Mouse (Mus musculus) embryonic fibroblast, embryonic 13.5 days (primary cell): ENCODE measurements around the gene Dnase2b. TPM values are rescaled to one million over a fixed set of nuclear protein-coding genes. Genes with fewer than 3 reads are reported as not detected.

Experiments
- H3K27ac ChIP-seq: 2 replicates; pipeline ENCODE4 v1.5.1; 2012; ENCODE audit warnings: low read length, control low read depth, inconsistent platforms; ENCODE audit not compliant: insufficient read depth
- H3K4me1 ChIP-seq: 2 replicates; pipeline ENCODE4 v1.6.1; 2011; ENCODE audit warnings: low read length; ENCODE audit not compliant: control insufficient read depth, insufficient read depth
- H3K4me3 ChIP-seq: 2 replicates; pipeline ENCODE4 v1.5.1; 2011; ENCODE audit warnings: mild to moderate bottlenecking, control low read depth, low read length; ENCODE audit not compliant: insufficient read depth
- CTCF ChIP-seq: IDR thresholded peaks from 2 replicates; pipeline ENCODE4 v1.5.1; 2011; ENCODE audit warnings: mild to moderate bottlenecking, control low read depth, low read length, moderate library complexity, borderline replicate concordance; ENCODE audit not compliant: insufficient read depth
- POLR2A ChIP-seq: IDR thresholded peaks from 2 replicates; pipeline ENCODE4 v1.6.1; 2011; ENCODE audit warnings: low read depth, mild to moderate bottlenecking, control low read depth, low read length, moderate library complexity
- polyA plus RNA-seq: library from polyadenylated mRNA; stranded (reverse); fragments of >200 nt; gene quantifications from 2 replicates; pipeline ENCODE4 v1.2.4, GENCODE M21; 2011; ENCODE audit warnings: low read depth; ENCODE audit not compliant: missing spikeins, insufficient read length

The Dnase2b gene
- polyA plus RNA-seq = not detected in 2 replicates

GRCm38 (mm10) chr3:146615496-146615895 lies at the start of gene Dnase2b:
Gene Dnase2b (minus strand): TSS chr3:146615596.
- Histone ChIP-seq H3K27ac (no peak within 1 kb of the TSS), H3K4me1 (no peaks in the 10 kb centered on the region), H3K4me3 (no peak within 1 kb of the TSS)
- TF ChIP-seq CTCF = no peak
- no peak for TF ChIP-seq POLR2A

- Histone ChIP-seq H3K27ac (no peak overlapping the region), H3K4me3 (no peak overlapping the region), H3K4me1 (no peaks in the 10 kb centered on the region)
- TF ChIP-seq CTCF (no peak), POLR2A (no peak)
Observed at GRCm38 (mm10) chr3:146661907-146662306, 46.5 kb upstream of the Dnase2b start.

GRCm38 (mm10) chr3:146661001-146661400 lies 45.6 kb upstream of the Dnase2b start:
- Histone ChIP-seq H3K4me1 (no peaks in the 10 kb centered on the region), H3K27ac (no peak overlapping the region), H3K4me3 (no peak overlapping the region)
- TF ChIP-seq POLR2A (no peak), CTCF (no peak)

GRCm38 (mm10) chr3:146659321-146659720 lies 43.9 kb upstream of the Dnase2b start:
- no peak overlapping the region for H3K4me3 ChIP-seq
- H3K27ac ChIP-seq = no peak overlapping the region
- TF ChIP-seq CTCF (no peak), POLR2A (no peak)
- H3K4me1 ChIP-seq = no peaks in the 10 kb centered on the region; the same call in 1 of the 2 replicates

GRCm38 (mm10) chr3:146658061-146658639 lies 42.8 kb upstream of the Dnase2b start:
- Histone ChIP-seq H3K4me1 (no peaks in the 10 kb centered on the region; the same call in 1 of the 2 replicates), H3K4me3 (no peak overlapping the region), H3K27ac (no peak overlapping the region)
- no peak for TF ChIP-seq POLR2A

- no peak overlapping the region for H3K27ac ChIP-seq
- TF ChIP-seq CTCF (no peak), POLR2A (no peak)
Observed at GRCm38 (mm10) chr3:146657433-146657832, 42.0 kb upstream of the Dnase2b start.

GRCm38 (mm10) chr3:146655111-146655577 lies 39.7 kb upstream of the Dnase2b start:
- Histone ChIP-seq H3K27ac (no peak overlapping the region), H3K4me1 (no peaks in the 10 kb centered on the region; the same call in none of the 2 replicates), H3K4me3 (no peak overlapping the region)
- TF ChIP-seq POLR2A (no peak), CTCF (no peak)

More at GRCm38 (mm10) chr3:146657433-146657832, 42.0 kb upstream of the Dnase2b start:
- Histone ChIP-seq H3K4me1 (no peaks in the 10 kb centered on the region; the same call in 1 of the 2 replicates), H3K4me3 (no peak overlapping the region)

GRCm38 (mm10) chr3:146653692-146654091 lies 38.3 kb upstream of the Dnase2b start:
- H3K4me3 ChIP-seq = no peak overlapping the region
- no peak for TF ChIP-seq POLR2A
- no peak for TF ChIP-seq CTCF
- no peaks in the 10 kb centered on the region; the same call in none of the 2 replicates for H3K4me1 ChIP-seq
- no peak overlapping the region for H3K27ac ChIP-seq

GRCm38 (mm10) chr3:146652431-146652830 lies 37.0 kb upstream of the Dnase2b start:
- Histone ChIP-seq H3K27ac (no peak overlapping the region), H3K4me1 (no peaks in the 10 kb centered on the region; the same call in none of the 2 replicates), H3K4me3 (no peak overlapping the region)
- no peak for TF ChIP-seq POLR2A
- no peak for TF ChIP-seq CTCF

GRCm38 (mm10) chr3:146651217-146651616 lies 35.8 kb upstream of the Dnase2b start, which contains the start of gene 4930503B20Rik:
Gene 4930503B20Rik (minus strand): TSS chr3:146651317.
- Histone ChIP-seq H3K4me1 (no peaks in the 10 kb centered on the region; the same call in none of the 2 replicates), H3K4me3 (no peak within 1 kb of the TSS), H3K27ac (no peak within 1 kb of the TSS)
- TF ChIP-seq POLR2A (no peak), CTCF (no peak)
